Mouse (Mus musculus): ENCODE measurements at regions not wholly inside any gene's neighbourhood (a gene's known extent, or its start where the extent isn't known, plus 50 kb on each side); places are given as distances from the start of the nearest gene placed in this dataset.

GRCm38 (mm10) chr1:4672344-4672743 lies 135.3 kb upstream of the Gm37988 start:
- Histone ChIP-seq H3K4me3 (ENCODE audit: control insufficient read depth, low read depth, low read length) (no peak overlapping the region), H3K27ac (ENCODE audit: control insufficient read depth, insufficient read depth, low read depth, low read length) (no peak overlapping the region), H3K4me1 (ENCODE audit: control insufficient read depth, insufficient read depth, low read length) (no peaks in the 10 kb centered on the region), H3K36me3 (ENCODE audit: control insufficient read depth, insufficient read depth, low read length) (no peaks in the 10 kb centered on the region), H3K27me3 (ENCODE audit: control insufficient read depth, insufficient read depth, low read length) (no peaks in the 10 kb centered on the region)
- TF ChIP-seq CTCF (IDR thresholded peaks at IDR 0.05; ENCODE audit: control insufficient read depth, insufficient read depth, insufficient replicate concordance, low read depth, low read length) (no peak), POLR2A (IDR thresholded peaks at IDR 0.05; ENCODE audit: control insufficient read depth, low read depth, low read length) (no peak)

- no peak for TF ChIP-seq POLR2A (IDR thresholded peaks at IDR 0.05; ENCODE audit: control insufficient read depth, low read depth, low read length)
- no peak for TF ChIP-seq CTCF (IDR thresholded peaks at IDR 0.05; ENCODE audit: control insufficient read depth, insufficient read depth, insufficient replicate concordance, low read depth, low read length)
- Histone ChIP-seq H3K4me1 (ENCODE audit: control insufficient read depth, insufficient read depth, low read length) (peaks cover 10% of the 10 kb centered on the region), H3K36me3 (ENCODE audit: control insufficient read depth, insufficient read depth, low read length) (no peaks in the 10 kb centered on the region), H3K27me3 (ENCODE audit: control insufficient read depth, insufficient read depth, low read length) (no peaks in the 10 kb centered on the region), H3K4me3 (ENCODE audit: control insufficient read depth, low read depth, low read length) (no peak overlapping the region), H3K27ac (ENCODE audit: control insufficient read depth, insufficient read depth, low read depth, low read length) (no peak overlapping the region)
These were observed 120.1 kb upstream of the Gm37988 start for GRCm38 (mm10) chr1:4687605-4688004.

GRCm38 (mm10) chr1:4689096-4689495 lies 118.6 kb upstream of the Gm37988 start:
- Histone ChIP-seq H3K36me3 (ENCODE audit: control insufficient read depth, insufficient read depth, low read length) (no peaks in the 10 kb centered on the region), H3K4me1 (ENCODE audit: control insufficient read depth, insufficient read depth, low read length) (peaks cover 10% of the 10 kb centered on the region), H3K27me3 (ENCODE audit: control insufficient read depth, insufficient read depth, low read length) (no peaks in the 10 kb centered on the region), H3K27ac (ENCODE audit: control insufficient read depth, insufficient read depth, low read depth, low read length) (no peak overlapping the region), H3K4me3 (ENCODE audit: control insufficient read depth, low read depth, low read length) (peak overlapping the region; percentile 60)
- no peak for TF ChIP-seq POLR2A (IDR thresholded peaks at IDR 0.05; ENCODE audit: control insufficient read depth, low read depth, low read length)
- TF ChIP-seq CTCF (IDR thresholded peaks at IDR 0.05; ENCODE audit: control insufficient read depth, insufficient read depth, insufficient replicate concordance, low read depth, low read length): no peak

- no peak overlapping the region for H3K4me3 ChIP-seq (ENCODE audit: control insufficient read depth, low read depth, low read length)
- no peaks in the 10 kb centered on the region for H3K27me3 ChIP-seq (ENCODE audit: control insufficient read depth, insufficient read depth, low read length)
- TF ChIP-seq CTCF (IDR thresholded peaks at IDR 0.05; ENCODE audit: control insufficient read depth, insufficient read depth, insufficient replicate concordance, low read depth, low read length) (no peak), POLR2A (IDR thresholded peaks at IDR 0.05; ENCODE audit: control insufficient read depth, low read depth, low read length) (no peak)
- no peak overlapping the region for H3K27ac ChIP-seq (ENCODE audit: control insufficient read depth, insufficient read depth, low read depth, low read length)
- no peaks in the 10 kb centered on the region for H3K4me1 ChIP-seq (ENCODE audit: control insufficient read depth, insufficient read depth, low read length)
- H3K36me3 ChIP-seq (ENCODE audit: control insufficient read depth, insufficient read depth, low read length): no peaks in the 10 kb centered on the region
These were observed 104.4 kb upstream of the Gm37988 start for GRCm38 (mm10) chr1:4703316-4703715.

GRCm38 (mm10) chr1:4706171-4706570 lies 101.5 kb upstream of the Gm37988 start:
- H3K27ac ChIP-seq (ENCODE audit: control insufficient read depth, insufficient read depth, low read depth, low read length): no peak overlapping the region
- H3K4me1 ChIP-seq (ENCODE audit: control insufficient read depth, insufficient read depth, low read length): no peaks in the 10 kb centered on the region
- no peak for TF ChIP-seq POLR2A (IDR thresholded peaks at IDR 0.05; ENCODE audit: control insufficient read depth, low read depth, low read length)
- no peak overlapping the region for H3K4me3 ChIP-seq (ENCODE audit: control insufficient read depth, low read depth, low read length)
- H3K36me3 ChIP-seq (ENCODE audit: control insufficient read depth, insufficient read depth, low read length): no peaks in the 10 kb centered on the region
- no peaks in the 10 kb centered on the region for H3K27me3 ChIP-seq (ENCODE audit: control insufficient read depth, insufficient read depth, low read length)

GRCm38 (mm10) chr1:4722333-4722931 lies 85.3 kb upstream of the Gm37988 start:
- H3K27me3 ChIP-seq (ENCODE audit: control insufficient read depth, insufficient read depth, low read length): no peaks in the 10 kb centered on the region
- TF ChIP-seq POLR2A (IDR thresholded peaks at IDR 0.05; ENCODE audit: control insufficient read depth, low read depth, low read length) (no peak), CTCF (IDR thresholded peaks at IDR 0.05; ENCODE audit: control insufficient read depth, insufficient read depth, insufficient replicate concordance, low read depth, low read length) (no peak)
- H3K4me1 ChIP-seq (ENCODE audit: control insufficient read depth, insufficient read depth, low read length): no peaks in the 10 kb centered on the region
- peak overlapping the region; percentile 74 for H3K4me3 ChIP-seq (ENCODE audit: control insufficient read depth, low read depth, low read length)
- H3K27ac ChIP-seq (ENCODE audit: control insufficient read depth, insufficient read depth, low read depth, low read length): peak overlapping the region; percentile 74
- no peaks in the 10 kb centered on the region for H3K36me3 ChIP-seq (ENCODE audit: control insufficient read depth, insufficient read depth, low read length)

Data from testis, adult 2 months (tissue).